Mouse (Mus musculus) liver, adult (tissue): ENCODE data around the gene Schip1.

Source experiments
- GATA4 ChIP-seq: IDR thresholded peaks from 2 replicates; pipeline ENCODE4 v1.6.1; 2014; ENCODE audit warnings: mild to moderate bottlenecking, low read length; ENCODE audit not compliant: insufficient replicate concordance

The Schip1 gene

DNA sequence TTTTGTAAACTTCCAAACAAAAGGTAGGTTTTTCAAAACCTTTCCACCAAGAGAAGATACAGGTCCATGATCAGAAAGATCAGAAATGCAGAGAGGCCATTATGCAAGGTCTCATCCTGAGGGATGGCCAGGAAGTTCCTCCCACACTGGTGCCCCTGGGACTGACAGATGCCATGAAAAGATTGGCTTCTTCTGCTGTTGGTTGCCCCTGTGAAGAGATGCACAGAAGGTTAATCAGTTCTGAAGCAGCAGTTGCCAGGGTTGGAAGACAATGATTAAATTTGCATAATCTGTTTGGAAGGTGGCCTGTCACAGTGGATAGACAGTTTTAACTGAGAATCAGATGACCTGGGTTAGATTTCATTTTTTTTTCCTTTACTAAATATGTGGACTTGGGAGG lies 319.1 kb downstream of the Schip1 start:
- TF ChIP-seq GATA4, result no peak

DNA sequence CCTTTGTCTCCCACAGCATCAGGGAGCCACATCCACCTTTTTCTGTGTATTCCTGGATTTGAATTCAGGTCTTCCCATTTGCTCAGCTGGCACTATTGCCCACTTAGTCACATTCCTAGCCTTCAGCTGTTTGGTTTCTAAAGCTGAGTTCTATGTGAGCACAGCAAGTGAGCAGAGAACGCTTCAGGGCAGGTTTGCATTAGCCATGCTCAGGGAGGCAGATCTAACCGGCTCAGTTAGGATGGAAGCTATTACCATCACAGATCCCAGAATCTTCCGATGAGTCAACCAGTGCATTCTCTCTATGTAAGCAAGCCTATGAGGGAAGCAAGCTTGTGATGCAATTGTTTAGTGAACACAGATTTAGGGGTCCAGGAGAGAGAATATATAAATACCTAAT lies 320.9 kb downstream of the Schip1 start:
- no peak for TF ChIP-seq GATA4

DNA sequence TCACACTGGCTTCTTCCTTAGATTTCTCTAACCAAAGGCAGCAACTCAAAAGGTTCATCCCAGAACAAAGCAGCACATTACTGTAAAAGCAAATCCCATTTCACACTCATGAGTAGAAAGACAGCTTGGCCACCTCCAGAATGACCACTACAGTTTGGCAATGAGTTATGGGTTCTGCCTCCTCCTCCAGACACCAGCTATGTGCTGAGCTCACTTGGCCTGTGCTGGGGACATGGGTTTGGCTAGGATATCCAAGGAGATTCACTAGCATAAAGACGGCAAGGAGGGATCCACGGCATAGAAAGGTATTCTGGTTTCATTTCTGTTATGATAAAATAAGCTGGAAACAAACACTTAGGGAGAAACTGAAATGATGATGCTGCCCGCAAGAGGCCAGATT lies 323.4 kb downstream of the Schip1 start:
- no peak for TF ChIP-seq GATA4

DNA sequence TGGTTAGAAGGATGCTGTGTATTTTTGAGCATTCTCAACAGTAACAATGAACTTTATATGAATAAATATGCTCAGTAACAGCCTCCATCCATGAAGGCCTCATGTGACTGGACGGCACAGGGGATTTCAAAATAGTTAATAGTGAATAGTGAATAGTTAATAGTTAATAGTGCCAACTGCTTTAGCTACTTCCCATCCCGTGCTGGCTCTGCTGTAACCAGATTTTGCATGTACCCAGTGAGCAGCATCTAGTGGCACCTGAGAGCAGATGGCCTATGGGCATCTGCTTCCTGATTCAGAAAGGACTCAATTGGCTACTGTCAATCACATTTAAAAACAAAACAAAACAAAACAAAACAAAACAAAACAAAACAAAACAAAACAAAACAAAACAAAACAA lies 329.0 kb downstream of the Schip1 start:
- no peak for TF ChIP-seq GATA4

DNA sequence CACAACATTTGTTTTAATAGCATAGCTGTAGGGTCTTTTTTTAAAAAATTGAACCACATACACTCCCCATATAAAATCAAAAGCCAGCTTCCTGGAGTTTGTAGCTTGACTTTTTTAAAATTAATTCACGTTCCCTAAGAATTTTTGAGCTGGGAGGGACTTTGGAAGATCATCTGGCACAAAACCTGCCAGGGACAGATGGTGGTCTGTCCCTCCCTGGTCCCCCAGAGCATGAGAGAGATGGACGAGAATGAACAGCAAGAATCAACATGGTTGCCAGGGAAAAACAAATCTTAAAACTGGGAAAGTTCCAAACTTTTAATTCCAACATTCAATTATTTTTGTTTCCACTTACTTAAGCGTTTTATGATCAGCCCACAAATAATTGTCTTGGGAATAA lies 334.1 kb downstream of the Schip1 start:
- no peak for TF ChIP-seq GATA4

DNA sequence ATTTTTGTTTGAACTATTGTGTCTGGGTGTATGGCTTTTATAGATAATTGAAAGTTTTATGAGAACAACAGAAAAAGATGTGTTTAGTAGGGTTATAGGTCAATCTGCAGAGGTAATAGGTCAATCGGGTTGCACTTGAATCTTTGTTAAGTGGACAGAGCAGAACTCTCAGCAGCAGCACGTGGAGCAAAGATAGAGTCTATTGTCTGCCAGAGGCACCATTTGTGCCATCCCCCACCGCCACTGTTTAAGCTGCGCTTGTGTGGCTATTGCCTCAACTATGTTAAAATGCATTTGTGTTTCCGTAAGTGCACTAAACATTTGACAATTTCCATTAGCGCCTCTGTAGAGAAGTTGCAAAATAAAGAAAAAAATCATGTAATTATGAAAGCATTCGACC lies 335.5 kb downstream of the Schip1 start:
- TF ChIP-seq GATA4, result no peak

DNA sequence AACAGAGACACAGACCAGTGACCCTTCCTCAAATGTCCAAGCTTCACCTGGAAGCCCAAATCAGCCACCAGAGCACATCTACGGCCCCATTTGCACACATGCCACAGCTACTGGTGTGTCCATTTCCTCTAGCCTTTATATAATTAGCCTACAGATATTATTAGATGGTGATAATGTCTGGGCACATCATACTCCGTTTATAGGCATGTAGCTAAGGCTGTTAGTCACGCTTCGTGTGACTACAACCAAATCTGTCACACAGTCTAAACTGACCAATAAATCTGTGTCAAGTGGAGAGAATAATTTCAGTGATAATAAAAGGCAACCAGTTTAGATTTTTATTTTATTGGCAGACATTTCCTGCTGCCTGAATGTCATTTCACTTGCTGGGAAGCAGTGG lies 338.7 kb downstream of the Schip1 start:
- no peak for TF ChIP-seq GATA4

DNA sequence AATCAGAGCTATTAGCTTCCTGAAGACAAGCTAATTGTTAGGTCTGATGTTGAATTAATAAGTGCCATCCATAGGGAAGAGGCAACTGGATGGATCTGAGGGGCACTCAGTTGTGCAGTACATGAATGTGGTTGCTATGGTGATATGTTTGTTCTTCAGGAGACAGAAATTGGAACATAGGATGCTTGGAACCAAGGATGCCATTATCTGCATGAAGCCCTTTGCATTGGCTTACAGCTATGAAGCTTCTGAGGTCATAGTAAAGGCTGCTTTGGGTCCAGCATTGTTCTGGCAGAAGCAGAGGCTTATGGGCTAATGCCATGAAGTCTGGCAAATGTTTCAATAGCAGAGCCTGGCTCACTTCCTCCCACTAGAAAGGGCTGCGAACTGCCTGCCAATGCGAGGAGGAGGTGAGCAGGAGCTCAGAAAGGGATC lies 339.2 kb downstream of the Schip1 start:
- TF ChIP-seq GATA4, result no peak

DNA sequence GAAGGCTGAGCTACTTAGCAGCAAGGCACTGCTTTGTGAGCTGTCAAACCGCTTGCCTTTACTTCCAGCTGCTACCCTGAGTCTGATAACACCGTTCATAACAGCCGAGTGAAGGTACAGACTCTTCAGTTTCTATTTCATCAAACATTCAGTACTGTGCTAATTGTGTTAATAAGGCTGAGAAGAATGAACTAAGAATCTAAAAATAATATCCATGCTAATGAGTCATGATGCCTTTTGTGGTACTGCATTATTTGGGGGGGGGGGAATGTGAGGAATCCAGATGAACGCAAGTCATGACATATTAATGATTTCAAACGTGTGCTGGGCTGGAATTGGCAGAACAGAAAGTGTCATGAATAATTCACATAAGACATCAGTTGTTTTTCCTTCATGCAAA lies 341.1 kb downstream of the Schip1 start:
- TF ChIP-seq GATA4, result no peak

DNA sequence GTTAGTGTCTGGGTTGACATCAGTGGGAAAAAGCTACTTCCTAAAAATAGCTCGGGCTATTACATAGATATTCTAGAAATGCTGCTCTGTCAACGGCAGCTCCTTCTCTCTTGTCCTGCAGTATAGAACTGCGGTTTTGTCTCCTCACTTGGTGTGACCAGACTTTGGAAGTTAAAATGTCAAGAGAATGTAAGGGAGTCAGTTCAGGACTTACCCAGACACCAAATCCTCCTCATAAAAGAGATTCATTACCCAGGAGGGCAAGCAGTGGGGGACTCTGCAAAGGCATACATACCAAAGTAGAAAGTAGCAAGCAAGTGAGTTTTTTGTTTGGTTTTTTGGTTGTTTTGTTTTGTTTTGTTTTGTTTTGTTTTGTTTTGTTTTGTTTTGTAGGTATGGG lies 347.7 kb downstream of the Schip1 start:
- TF ChIP-seq GATA4, result no peak

DNA sequence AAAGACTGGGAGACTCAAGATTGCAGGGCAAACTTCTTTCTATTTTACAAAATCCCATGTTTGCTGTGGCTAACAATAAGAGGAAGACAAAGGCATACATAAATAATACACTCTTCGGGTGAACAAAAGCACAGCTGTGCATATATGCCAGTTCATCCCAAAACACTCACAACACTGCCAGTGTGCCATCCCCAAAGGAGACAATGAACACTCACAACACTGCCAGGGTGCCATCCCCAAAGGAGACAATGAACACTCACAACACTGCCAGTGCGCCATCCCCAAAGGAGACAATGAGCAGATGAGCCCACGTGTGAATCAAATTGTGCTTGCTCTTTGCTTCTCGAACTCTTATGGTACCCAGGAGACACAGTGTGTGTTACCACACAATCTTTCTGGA lies 355.2 kb downstream of the Schip1 start:
- TF ChIP-seq GATA4, result no peak

DNA sequence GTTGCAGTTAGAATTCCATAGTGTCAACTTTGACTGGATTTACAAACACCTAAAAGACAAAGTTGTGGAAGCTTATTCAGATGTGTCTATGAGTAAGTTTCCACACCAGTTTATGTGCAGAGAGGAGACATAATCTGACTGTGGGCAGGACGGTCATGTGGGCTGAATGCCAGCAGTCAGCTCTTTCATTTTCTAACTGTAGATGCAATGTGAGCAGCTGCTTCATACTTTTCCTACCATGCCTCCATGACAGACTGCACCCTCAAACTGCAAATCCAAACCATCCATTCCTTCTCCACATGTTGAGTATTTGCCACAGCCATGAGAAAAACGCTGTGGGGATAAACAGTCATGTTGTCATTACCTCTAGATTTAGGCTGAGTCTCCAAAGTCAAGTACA lies 356.3 kb downstream of the Schip1 start:
- no peak for TF ChIP-seq GATA4

DNA sequence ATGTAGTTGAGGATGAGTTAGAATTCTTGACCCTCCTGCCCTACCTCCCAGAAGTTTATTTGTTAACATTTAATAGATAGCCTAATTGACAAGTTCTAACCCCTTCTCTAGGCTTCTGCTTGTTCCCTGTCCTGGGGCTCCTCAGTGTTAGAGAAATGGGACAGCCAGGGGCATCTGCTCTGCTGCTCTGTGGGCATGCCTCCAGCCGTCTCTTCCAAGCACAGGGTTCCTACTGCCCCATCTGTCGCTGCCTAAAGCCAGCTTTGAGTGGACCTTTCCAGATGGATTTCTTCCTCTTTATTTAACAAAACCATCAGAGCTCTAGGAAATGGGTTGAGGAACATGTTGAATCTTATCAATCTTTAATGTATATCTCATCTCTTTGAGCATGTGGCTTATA lies 357.2 kb downstream of the Schip1 start:
- TF ChIP-seq GATA4, result no peak

DNA sequence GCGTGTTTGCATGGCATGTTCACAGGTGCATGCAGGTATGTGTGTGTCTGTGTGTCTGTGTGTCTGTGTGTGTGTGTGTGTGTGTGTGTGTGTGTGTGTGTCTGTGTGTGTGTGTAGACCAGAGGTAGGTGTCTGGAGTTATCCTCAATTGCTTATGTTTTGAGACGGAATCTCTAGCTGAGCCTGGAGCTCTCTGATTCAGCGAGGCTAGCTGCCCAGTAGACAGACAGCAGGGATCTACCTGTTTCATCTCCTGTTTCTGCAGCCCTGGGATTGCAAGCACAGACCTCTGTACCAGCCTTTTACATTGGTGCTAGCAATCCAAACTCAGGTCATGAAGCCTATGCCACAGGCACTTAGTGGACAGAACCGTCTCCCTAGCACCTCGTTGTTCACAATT lies 363.5 kb downstream of the Schip1 start:
- no peak for TF ChIP-seq GATA4

DNA sequence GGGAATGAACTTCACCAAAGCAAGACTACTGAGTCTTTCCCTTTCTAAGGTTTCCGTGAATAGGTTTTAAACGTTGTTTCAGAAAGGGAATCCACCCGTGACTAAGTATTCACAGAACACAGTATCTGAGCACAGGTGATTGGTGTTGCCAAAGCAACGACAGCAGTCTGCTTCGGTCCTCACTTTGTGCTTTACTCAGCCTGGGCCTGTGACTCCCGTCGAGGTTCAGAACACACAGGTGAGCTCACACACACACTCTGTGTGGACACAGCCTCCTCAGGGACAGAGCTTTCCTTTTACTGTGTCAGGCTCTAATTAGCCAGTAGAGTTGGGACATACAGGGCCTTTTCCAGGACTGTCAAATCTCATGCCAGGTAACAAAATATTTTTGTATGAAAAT lies 369.8 kb downstream of the Schip1 start:
- TF ChIP-seq GATA4, result no peak

DNA sequence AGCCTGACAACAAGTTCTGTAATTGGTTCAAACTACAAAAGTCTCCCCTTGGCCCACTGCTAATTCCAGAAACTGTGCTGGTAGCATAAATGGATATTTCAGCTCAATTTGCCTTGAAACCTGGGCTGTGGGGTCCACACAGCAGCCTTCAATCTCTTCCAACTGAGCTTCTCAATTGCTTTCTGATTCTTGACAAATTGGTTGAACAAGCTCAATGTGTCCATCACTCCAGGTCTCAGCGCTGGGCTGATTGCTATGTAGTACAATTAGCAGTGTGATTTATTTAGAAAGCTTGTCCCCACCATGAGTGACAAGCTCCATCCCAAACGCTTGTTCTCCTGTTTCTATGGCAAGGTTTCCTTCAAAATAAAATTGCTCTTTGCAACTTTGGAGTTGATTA lies 370.3 kb downstream of the Schip1 start:
- TF ChIP-seq GATA4, result no peak

DNA sequence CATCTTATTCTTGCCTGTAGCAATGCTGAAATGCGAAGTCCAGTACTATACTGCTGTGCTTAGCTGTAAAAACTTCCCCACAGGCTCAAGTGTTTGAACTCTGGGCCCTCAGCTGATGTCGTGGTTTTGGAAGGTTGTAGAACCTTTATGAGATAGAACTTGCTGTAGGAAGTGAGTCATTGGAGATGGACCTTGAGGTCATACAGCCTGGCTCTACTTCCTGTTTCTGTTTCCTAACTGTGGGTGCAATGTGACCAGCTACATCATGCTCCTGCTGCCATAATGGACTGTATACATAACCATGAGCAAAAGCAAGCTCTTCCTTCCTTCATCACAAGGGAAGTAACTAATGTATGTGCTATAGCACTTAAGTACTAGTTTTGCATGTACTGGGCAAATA lies 383.9 kb downstream of the Schip1 start:
- TF ChIP-seq GATA4, result no peak

DNA sequence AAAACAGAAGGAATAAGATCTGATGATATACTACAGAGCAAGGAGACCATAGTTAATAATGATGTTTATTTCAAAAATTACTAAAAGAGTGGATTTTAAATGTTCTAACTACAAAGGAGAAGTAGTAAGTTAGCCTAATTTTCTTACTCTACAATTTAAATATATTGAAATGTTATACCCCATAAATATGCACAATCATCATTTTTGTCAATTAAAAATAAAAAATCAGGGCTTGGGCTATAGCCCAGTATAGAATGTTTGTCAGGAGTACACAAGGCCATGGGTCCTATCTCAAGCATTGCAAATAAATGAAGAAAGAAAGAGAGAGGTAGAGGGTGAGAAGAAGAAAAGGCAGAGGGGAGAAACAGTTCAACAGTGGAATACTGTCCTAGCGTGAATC lies 387.0 kb downstream of the Schip1 start:
- no peak for TF ChIP-seq GATA4
